Mouse (Mus musculus): ENCODE data around the gene Ttc17. TPM values are rescaled to one million over a fixed set of nuclear protein-coding genes. Genes with fewer than 3 reads are reported as not detected.
"Not testable (repeated sequence)": the region's sequence is repeated elsewhere in the genome, so short reads cannot be mapped to it uniquely, and the experiment has no call there.

Ttc17 gene
- polyA plus RNA-seq, 1 experiment from 2014 or later, result 13.8 TPM

- 92% methylated on average over 7 of the region's 7 CpGs for WGBS
- H3K27me3 ChIP-seq (ENCODE audit: poor library complexity, severe bottlenecking), result no peaks in the 10 kb centered on the region
- H3K27ac ChIP-seq, result no peak overlapping the region
- no peak overlapping the region for H3K4me3 ChIP-seq
- H3K9me3 ChIP-seq, result no peaks in the 10 kb centered on the region
- peaks cover 30% of the 10 kb centered on the region for H3K4me1 ChIP-seq
- peaks cover 4% of the 10 kb centered on the region; the same call in 1 of the 2 replicates for H3K36me3 ChIP-seq (replicated peaks)
- no peak for DNase-seq (ENCODE audit: extremely low spot score, low spot score)
These were observed 4.4 kb downstream of the Ttc17 start for GRCm38 (mm10) chr2:94402096-94402495.

GRCm38 (mm10) chr2:94401006-94401405 lies 5.5 kb downstream of the Ttc17 start:
- Histone ChIP-seq H3K9me3 (no peaks in the 10 kb centered on the region), H3K27me3 (ENCODE audit: poor library complexity, severe bottlenecking) (no peaks in the 10 kb centered on the region)
- 93% methylated on average over 3 of the region's 3 CpGs for WGBS

GRCm38 (mm10) chr2:94398138-94398970 lies 8.1 kb downstream of the Ttc17 start:
- 80% methylated on average over 8 of the region's 8 CpGs for WGBS
- Histone ChIP-seq H3K9me3 (no peaks in the 10 kb centered on the region), H3K36me3 (replicated peaks) (peaks cover 4% of the 10 kb centered on the region; the same call in 1 of the 2 replicates), H3K27me3 (ENCODE audit: poor library complexity, severe bottlenecking) (no peaks in the 10 kb centered on the region), H3K4me1 (peaks cover 10% of the 10 kb centered on the region; the same call in 1 of the 2 replicates), H3K4me3 (no peak overlapping the region), H3K27ac (no peak overlapping the region)
- DNase-seq (ENCODE audit: extremely low spot score, low spot score), result no peak

More at GRCm38 (mm10) chr2:94401006-94401405, 5.5 kb downstream of the Ttc17 start:
- H3K4me1 ChIP-seq, result peaks cover 29% of the 10 kb centered on the region
- H3K36me3 ChIP-seq (replicated peaks), result peaks cover 4% of the 10 kb centered on the region; the same call in 1 of the 2 replicates
- no peak for DNase-seq (ENCODE audit: extremely low spot score, low spot score)
- H3K27ac ChIP-seq, result no peak overlapping the region
- H3K4me3 ChIP-seq, result no peak overlapping the region

GRCm38 (mm10) chr2:94397453-94397852 lies 9.0 kb downstream of the Ttc17 start:
- H3K27me3 ChIP-seq (ENCODE audit: poor library complexity, severe bottlenecking), result no peaks in the 10 kb centered on the region
- no peaks in the 10 kb centered on the region for H3K9me3 ChIP-seq
- H3K4me3 ChIP-seq, result no peak overlapping the region
- no peak for DNase-seq (ENCODE audit: extremely low spot score, low spot score)
- H3K36me3 ChIP-seq (replicated peaks), result peaks cover 3% of the 10 kb centered on the region; the same call in 1 of the 2 replicates
- 88% methylated on average over 5 of the region's 5 CpGs for WGBS
- peaks cover 9% of the 10 kb centered on the region; the same call in 1 of the 2 replicates for H3K4me1 ChIP-seq
- no peak overlapping the region for H3K27ac ChIP-seq

- Histone ChIP-seq H3K27ac (no peak overlapping the region), H3K27me3 (ENCODE audit: poor library complexity, severe bottlenecking) (no peaks in the 10 kb centered on the region), H3K4me3 (no peak overlapping the region), H3K9me3 (no peaks in the 10 kb centered on the region), H3K4me1 (peaks cover 9% of the 10 kb centered on the region; the same call in 1 of the 2 replicates), H3K36me3 (replicated peaks) (peaks cover 11% of the 10 kb centered on the region)
- 92% methylated on average over 5 of the region's 5 CpGs for WGBS
- DNase-seq (ENCODE audit: extremely low spot score, low spot score), result no peak
These were observed 10.2 kb downstream of the Ttc17 start for GRCm38 (mm10) chr2:94396325-94396724.

- H3K36me3 ChIP-seq (replicated peaks), result peaks cover 15% of the 10 kb centered on the region
- WGBS, result 93% methylated on average over 12 of the region's 12 CpGs
- H3K4me3 ChIP-seq; H3K27me3 ChIP-seq (ENCODE audit: poor library complexity, severe bottlenecking); H3K4me1 ChIP-seq; DNase-seq (ENCODE audit: extremely low spot score, low spot score); H3K27ac ChIP-seq; H3K9me3 ChIP-seq: not testable (repeated sequence)
These were observed 15.4 kb downstream of the Ttc17 start for GRCm38 (mm10) chr2:94391127-94391526.

GRCm38 (mm10) chr2:94389000-94389399 lies 17.5 kb downstream of the Ttc17 start:
- Histone ChIP-seq H3K9me3 (no peaks in the 10 kb centered on the region), H3K27ac (no peak overlapping the region), H3K4me1 (no peaks in the 10 kb centered on the region), H3K4me3 (no peak overlapping the region), H3K36me3 (replicated peaks) (peaks cover 34% of the 10 kb centered on the region), H3K27me3 (ENCODE audit: poor library complexity, severe bottlenecking) (no peaks in the 10 kb centered on the region)
- WGBS, result 81% methylated on average over 9 of the region's 9 CpGs
- DNase-seq (ENCODE audit: extremely low spot score, low spot score), result no peak

GRCm38 (mm10) chr2:94387846-94388245 lies 18.6 kb downstream of the Ttc17 start:
- DNase-seq (ENCODE audit: extremely low spot score, low spot score), result no peak
- H3K4me1 ChIP-seq, result no peaks in the 10 kb centered on the region
- H3K4me3 ChIP-seq, result no peak overlapping the region
- H3K27me3 ChIP-seq (ENCODE audit: poor library complexity, severe bottlenecking), result no peaks in the 10 kb centered on the region
- H3K27ac ChIP-seq, result no peak overlapping the region
- peaks cover 42% of the 10 kb centered on the region for H3K36me3 ChIP-seq (replicated peaks)
- 92% methylated on average over 5 of the region's 5 CpGs for WGBS
- no peaks in the 10 kb centered on the region for H3K9me3 ChIP-seq

- peaks cover 44% of the 10 kb centered on the region for H3K36me3 ChIP-seq (replicated peaks)
- not testable (repeated sequence) for DNase-seq (ENCODE audit: extremely low spot score, low spot score); H3K9me3 ChIP-seq; H3K27ac ChIP-seq; H3K4me1 ChIP-seq; H3K4me3 ChIP-seq; H3K27me3 ChIP-seq (ENCODE audit: poor library complexity, severe bottlenecking)
- whole genome bisulfite sequencing, result 94% methylated on average over 10 of the region's 10 CpGs
These were observed 22.0 kb downstream of the Ttc17 start for GRCm38 (mm10) chr2:94384483-94384882.

GRCm38 (mm10) chr2:94381057-94381647 lies 25.3 kb downstream of the Ttc17 start:
- H3K9me3 ChIP-seq, result no peaks in the 10 kb centered on the region
- no peak overlapping the region for H3K27ac ChIP-seq
- no peaks in the 10 kb centered on the region for H3K27me3 ChIP-seq (ENCODE audit: poor library complexity, severe bottlenecking)
- DNase-seq (ENCODE audit: extremely low spot score, low spot score), result no peak
- no peaks in the 10 kb centered on the region for H3K4me1 ChIP-seq
- peaks cover 58% of the 10 kb centered on the region for H3K36me3 ChIP-seq (replicated peaks)
- H3K4me3 ChIP-seq, result no peak overlapping the region
- 73% methylated on average over 2 of the region's 2 CpGs for WGBS

GRCm38 (mm10) chr2:94378678-94379077 lies 27.8 kb downstream of the Ttc17 start:
- Histone ChIP-seq H3K9me3 (no peaks in the 10 kb centered on the region), H3K4me3 (no peak overlapping the region), H3K36me3 (replicated peaks) (peaks cover 63% of the 10 kb centered on the region), H3K4me1 (no peaks in the 10 kb centered on the region), H3K27me3 (ENCODE audit: poor library complexity, severe bottlenecking) (no peaks in the 10 kb centered on the region), H3K27ac (no peak overlapping the region)
- 90% methylated on average over 11 of the region's 11 CpGs for WGBS
- DNase-seq (ENCODE audit: extremely low spot score, low spot score), result no peak

- 91% methylated on average over 6 of the region's 6 CpGs for WGBS
- peaks cover 92% of the 10 kb centered on the region for H3K36me3 ChIP-seq (replicated peaks)
- H3K27me3 ChIP-seq (ENCODE audit: poor library complexity, severe bottlenecking), result no peaks in the 10 kb centered on the region
- H3K4me1 ChIP-seq, result no peaks in the 10 kb centered on the region
- H3K4me3 ChIP-seq, result no peak overlapping the region
- H3K27ac ChIP-seq, result no peak overlapping the region
- H3K9me3 ChIP-seq, result no peaks in the 10 kb centered on the region
- DNase-seq (ENCODE audit: extremely low spot score, low spot score), result no peak
These were observed 35.4 kb downstream of the Ttc17 start for GRCm38 (mm10) chr2:94371093-94371492.

GRCm38 (mm10) chr2:94363821-94364220 lies 42.7 kb downstream of the Ttc17 start:
- no peak for DNase-seq (ENCODE audit: extremely low spot score, low spot score)
- Histone ChIP-seq H3K4me1 (no peaks in the 10 kb centered on the region), H3K4me3 (no peak overlapping the region), H3K27ac (no peak overlapping the region), H3K36me3 (replicated peaks) (peaks cover 92% of the 10 kb centered on the region), H3K27me3 (ENCODE audit: poor library complexity, severe bottlenecking) (no peaks in the 10 kb centered on the region), H3K9me3 (peaks cover 8% of the 10 kb centered on the region)
- WGBS, result 96% methylated on average over 6 of the region's 6 CpGs
